Mouse (Mus musculus) midbrain, embryonic 14.5 days (tissue): Measurements from ENCODE around the gene Vmn2r18. TPM values are rescaled to one million over a fixed set of nuclear protein-coding genes. Genes with fewer than 3 reads are reported as not detected.

Experiments used
- polyA plus RNA-seq: library from polyadenylated mRNA; unstranded; fragments of >200 nt; fragmentation: Nextera tagmentation; extraction: Ambion mirVana; gene quantifications from 2 replicates; pipeline ENCODE4 v1.2.1, GENCODE M21; 2014

The Vmn2r18 gene
- polyA plus RNA-seq, 1 experiment from 2014 or later = not detected

Other genes starting within 250 kb of the Vmn2r18 start
- not detected in 2 replicates for gene Gm42906, start 177.9 kb downstream of the Vmn2r18 start, polyA plus RNA-seq
- gene Rfc3, start 45.2 kb upstream of the Vmn2r18 start, polyA plus RNA-seq = 77.3 and 85.8 TPM in 2 replicates